Mouse (Mus musculus): ENCODE results near the gene Cmas. TPM values are rescaled to one million over a fixed set of nuclear protein-coding genes. Genes with fewer than 3 reads are reported as not detected.

The Cmas gene
- polyA plus RNA-seq, 1 experiment = 39.5 TPM

- Histone ChIP-seq H3K27me3 (ENCODE audit: control insufficient read depth, insufficient read depth, low read length) (no peaks in the 10 kb centered on the region), H3K36me3 (ENCODE audit: control insufficient read depth, insufficient read depth, low read length) (peaks cover 4% of the 10 kb centered on the region; the same call in 1 of the 2 replicates), H3K4me1 (ENCODE audit: control insufficient read depth, insufficient read depth, insufficient read length, low read length) (no peaks in the 10 kb centered on the region), H3K27ac (ENCODE audit: insufficient read depth, low read depth, low read length) (no peak overlapping the region), H3K4me3 (ENCODE audit: low read depth, low read length) (no peak overlapping the region)
- 87% methylated on average over 4 of the region's 4 CpGs for WGBS
- TF ChIP-seq POLR2A (IDR thresholded peaks at IDR 0.05; ENCODE audit: low read depth, low read length) (no peak), CTCF (IDR thresholded peaks at IDR 0.05; ENCODE audit: extremely low read depth, insufficient read length, insufficient replicate concordance, low read depth, low read length) (no peak)
These were observed 24.1 kb downstream of the Cmas start for GRCm38 (mm10) chr6:142780574-142781033.

- Histone ChIP-seq H3K4me3 (ENCODE audit: low read depth, low read length) (no peak overlapping the region), H3K27ac (ENCODE audit: insufficient read depth, low read depth, low read length) (no peak overlapping the region), H3K27me3 (ENCODE audit: control insufficient read depth, insufficient read depth, low read length) (no peaks in the 10 kb centered on the region), H3K4me1 (ENCODE audit: control insufficient read depth, insufficient read depth, insufficient read length, low read length) (no peaks in the 10 kb centered on the region), H3K36me3 (ENCODE audit: control insufficient read depth, insufficient read depth, low read length) (peaks cover 1% of the 10 kb centered on the region; the same call in 1 of the 2 replicates)
- WGBS = 81% methylated on average over 7 of the region's 7 CpGs
- no peak for TF ChIP-seq CTCF (IDR thresholded peaks at IDR 0.05; ENCODE audit: extremely low read depth, insufficient read length, insufficient replicate concordance, low read depth, low read length)
These were observed 24.8 kb downstream of the Cmas start for GRCm38 (mm10) chr6:142781286-142781685.

- WGBS = 19% methylated on average over 4 of the region's 4 CpGs
- no peaks in the 10 kb centered on the region for H3K4me1 ChIP-seq (ENCODE audit: control insufficient read depth, insufficient read depth, insufficient read length, low read length)
- no peak overlapping the region for H3K4me3 ChIP-seq (ENCODE audit: low read depth, low read length)
- H3K27ac ChIP-seq (ENCODE audit: insufficient read depth, low read depth, low read length) = no peak overlapping the region
- no peaks in the 10 kb centered on the region; the same call in 1 of the 2 replicates for H3K36me3 ChIP-seq (ENCODE audit: control insufficient read depth, insufficient read depth, low read length)
- H3K27me3 ChIP-seq (ENCODE audit: control insufficient read depth, insufficient read depth, low read length) = no peaks in the 10 kb centered on the region
- TF ChIP-seq CTCF (IDR thresholded peaks at IDR 0.05; ENCODE audit: extremely low read depth, insufficient read length, insufficient replicate concordance, low read depth, low read length) = no peak
- no peak for TF ChIP-seq POLR2A (IDR thresholded peaks at IDR 0.05; ENCODE audit: low read depth, low read length)
These were observed 28.9 kb downstream of the Cmas start for GRCm38 (mm10) chr6:142785343-142785742.

GRCm38 (mm10) chr6:142786106-142786505 is 29.6 kb downstream of the Cmas start:
- Histone ChIP-seq H3K27me3 (ENCODE audit: control insufficient read depth, insufficient read depth, low read length) (no peaks in the 10 kb centered on the region), H3K27ac (ENCODE audit: insufficient read depth, low read depth, low read length) (no peak overlapping the region), H3K4me3 (ENCODE audit: low read depth, low read length) (no peak overlapping the region), H3K4me1 (ENCODE audit: control insufficient read depth, insufficient read depth, insufficient read length, low read length) (no peaks in the 10 kb centered on the region), H3K36me3 (ENCODE audit: control insufficient read depth, insufficient read depth, low read length) (no peaks in the 10 kb centered on the region; the same call in 1 of the 2 replicates)
- 86% methylated on average over 21 of the region's 21 CpGs for WGBS
- TF ChIP-seq POLR2A (IDR thresholded peaks at IDR 0.05; ENCODE audit: low read depth, low read length) = no peak
- TF ChIP-seq CTCF (IDR thresholded peaks at IDR 0.05; ENCODE audit: extremely low read depth, insufficient read length, insufficient replicate concordance, low read depth, low read length) = no peak

- Histone ChIP-seq H3K4me1 (ENCODE audit: control insufficient read depth, insufficient read depth, insufficient read length, low read length) (peaks cover 3% of the 10 kb centered on the region), H3K36me3 (ENCODE audit: control insufficient read depth, insufficient read depth, low read length) (no peaks in the 10 kb centered on the region; the same call in 1 of the 2 replicates)
These were observed 31.8 kb downstream of the Cmas start for GRCm38 (mm10) chr6:142788042-142788987.

GRCm38 (mm10) chr6:142789736-142790135 is 33.2 kb downstream of the Cmas start:
- Histone ChIP-seq H3K4me3 (ENCODE audit: low read depth, low read length) (no peak overlapping the region), H3K4me1 (ENCODE audit: control insufficient read depth, insufficient read depth, insufficient read length, low read length) (peaks cover 12% of the 10 kb centered on the region), H3K36me3 (ENCODE audit: control insufficient read depth, insufficient read depth, low read length) (no peaks in the 10 kb centered on the region; the same call in 1 of the 2 replicates), H3K27me3 (ENCODE audit: control insufficient read depth, insufficient read depth, low read length) (no peaks in the 10 kb centered on the region), H3K27ac (ENCODE audit: insufficient read depth, low read depth, low read length) (no peak overlapping the region)
- TF ChIP-seq CTCF (IDR thresholded peaks at IDR 0.05; ENCODE audit: extremely low read depth, insufficient read length, insufficient replicate concordance, low read depth, low read length) (no peak), POLR2A (IDR thresholded peaks at IDR 0.05; ENCODE audit: low read depth, low read length) (no peak)
- 91% methylated on average over 10 of the region's 10 CpGs for WGBS

More at GRCm38 (mm10) chr6:142788042-142788987, 31.8 kb downstream of the Cmas start:
- WGBS = 62% methylated on average over 18 of the region's 18 CpGs
- no peak overlapping the region for H3K4me3 ChIP-seq (ENCODE audit: low read depth, low read length)
- no peak overlapping the region for H3K27ac ChIP-seq (ENCODE audit: insufficient read depth, low read depth, low read length)
- no peaks in the 10 kb centered on the region for H3K27me3 ChIP-seq (ENCODE audit: control insufficient read depth, insufficient read depth, low read length)
- TF ChIP-seq CTCF (IDR thresholded peaks at IDR 0.05; ENCODE audit: extremely low read depth, insufficient read length, insufficient replicate concordance, low read depth, low read length) (no peak), POLR2A (IDR thresholded peaks at IDR 0.05; ENCODE audit: low read depth, low read length) (no peak)

Data from small intestine, adult 2 months (tissue).